Mouse (Mus musculus) gonadal fat pad, adult 2 months (tissue): Measurements from ENCODE around the gene Fgfr2. TPM values are rescaled to one million over a fixed set of nuclear protein-coding genes. Genes with fewer than 3 reads are reported as not detected.

Experiments used
- DNase-seq: peaks from one replicate; pipeline ENCODE4 v3.0.0-alpha.2; 2012; ENCODE audit warnings: low read depth
- polyA plus RNA-seq: library from polyadenylated mRNA; depleted of rRNA; stranded (reverse); fragments of >200 nt; gene quantifications from 2 replicates; pipeline ENCODE4 v1.2.3, GENCODE M21; 2012

Gene Fgfr2
- polyA plus RNA-seq, 1 experiment, result 33.3 TPM

DNA sequence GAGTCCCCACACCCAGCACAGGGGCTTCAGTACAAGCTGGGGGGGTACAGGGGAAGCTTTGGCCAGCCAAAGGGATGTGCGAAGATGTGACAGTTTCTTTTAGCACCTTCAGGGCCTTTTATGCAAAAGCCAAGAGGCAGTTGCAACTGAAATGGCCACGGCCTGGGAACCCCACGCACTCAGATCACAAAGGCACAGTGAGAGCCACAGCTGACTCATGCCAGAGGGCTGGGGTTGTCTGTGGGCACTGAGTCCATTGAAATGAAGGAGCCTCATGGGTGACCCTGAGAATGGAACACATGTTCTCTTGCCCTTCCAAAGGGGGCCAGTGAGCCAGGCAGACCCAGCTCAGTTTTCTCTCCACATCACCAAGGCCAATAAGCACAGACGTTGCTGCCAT is 114.5 kb downstream of the Fgfr2 start:
- DNase-seq, result no peak

DNA sequence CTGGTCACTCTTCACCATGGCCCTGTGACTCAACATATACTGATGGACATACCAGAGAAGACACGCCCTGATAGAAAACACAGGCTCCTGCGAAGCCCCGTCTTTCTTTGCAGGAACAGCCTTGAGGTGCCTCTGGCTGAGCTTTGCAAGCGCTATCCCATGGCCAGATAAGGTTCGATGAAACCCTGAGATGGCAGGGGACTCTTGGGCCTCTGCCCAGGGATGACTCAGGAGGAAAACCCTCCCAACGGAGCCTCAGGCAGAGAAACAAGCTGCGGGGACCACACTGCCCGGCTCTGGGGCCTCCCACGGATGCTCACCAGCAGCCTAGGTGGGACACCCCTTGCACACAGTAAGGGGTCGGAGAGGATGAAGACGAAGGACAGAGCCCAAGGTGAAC is 115.8 kb downstream of the Fgfr2 start:
- no peak for DNase-seq

DNA sequence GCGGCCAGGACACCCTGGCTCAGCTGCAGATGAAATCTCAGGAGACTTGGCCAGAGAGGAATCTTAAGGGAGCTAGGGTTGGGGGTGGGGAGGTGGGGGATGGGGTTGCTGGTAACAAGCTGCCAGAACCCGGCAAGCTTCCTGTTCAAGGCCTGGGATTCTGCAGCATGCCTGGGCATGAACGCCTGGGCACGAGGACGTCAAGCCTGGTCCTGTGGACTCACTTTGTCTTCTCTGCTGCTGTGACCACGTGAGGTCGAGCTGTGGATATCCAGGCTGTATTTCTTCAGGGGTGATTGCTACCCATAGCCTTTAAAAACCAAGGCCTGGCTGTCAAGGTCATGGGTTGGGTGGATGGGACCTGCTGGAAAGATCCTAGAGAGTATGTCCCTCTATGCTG is 117.4 kb downstream of the Fgfr2 start:
- DNase-seq, result peak; percentile 27

DNA sequence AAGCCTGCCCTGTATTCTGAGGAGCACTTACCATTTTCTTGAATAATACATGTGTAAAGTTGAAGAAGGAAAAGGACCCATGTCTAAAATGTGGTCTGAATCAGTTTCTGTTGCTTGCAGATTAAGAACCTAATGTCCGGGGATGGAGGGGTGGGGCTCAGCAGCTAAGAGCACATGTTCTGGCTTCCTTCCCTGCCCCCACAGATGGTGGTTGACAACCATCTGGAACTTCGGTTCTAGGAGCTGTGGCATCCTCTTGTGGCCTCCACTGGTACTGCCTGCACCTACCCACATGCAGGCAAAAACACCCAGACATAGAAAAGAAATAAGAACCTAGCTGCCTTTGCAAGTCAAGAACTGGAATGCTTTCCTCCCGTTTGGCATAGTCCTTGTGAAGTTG is 119.7 kb downstream of the Fgfr2 start:
- DNase-seq, result no peak

DNA sequence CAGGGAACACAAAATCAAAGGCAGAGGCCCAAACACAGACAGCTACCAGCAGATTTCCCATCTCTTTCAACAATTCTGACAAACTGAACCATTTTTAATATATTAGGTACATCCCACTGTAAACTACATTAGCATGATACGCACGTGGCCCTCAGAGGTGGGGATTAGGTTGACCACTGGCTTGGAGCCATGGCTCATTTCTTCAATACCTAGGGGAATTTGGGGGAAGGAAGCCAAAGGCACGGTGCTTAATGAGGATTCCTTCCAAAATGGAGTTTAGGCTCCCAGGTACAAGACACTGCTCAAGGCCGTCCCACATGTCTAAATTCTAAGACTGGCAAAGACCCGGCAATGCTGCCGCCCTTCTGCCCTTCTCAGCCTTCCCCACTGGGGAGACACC is 120.9 kb downstream of the Fgfr2 start:
- no peak for DNase-seq

DNA sequence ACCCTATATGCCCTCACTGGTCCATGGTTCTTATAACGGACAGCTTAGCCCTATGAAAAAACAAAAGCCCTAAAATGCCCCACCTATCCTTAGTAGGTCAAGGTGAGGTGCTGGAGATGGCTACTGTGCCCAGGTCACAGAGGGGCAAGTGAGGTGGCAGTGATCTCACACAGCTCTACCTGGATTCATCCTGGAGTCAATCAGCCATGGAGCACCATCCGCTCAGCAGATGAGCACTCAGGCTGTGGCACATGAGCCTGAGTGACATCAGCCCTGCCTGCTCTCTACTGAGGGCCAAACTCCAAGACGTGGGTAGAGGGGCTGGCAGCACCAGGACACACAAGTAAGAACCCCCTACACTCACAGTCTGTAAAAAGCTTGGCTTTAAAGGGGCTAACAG is 121.8 kb downstream of the Fgfr2 start:
- no peak for DNase-seq

DNA sequence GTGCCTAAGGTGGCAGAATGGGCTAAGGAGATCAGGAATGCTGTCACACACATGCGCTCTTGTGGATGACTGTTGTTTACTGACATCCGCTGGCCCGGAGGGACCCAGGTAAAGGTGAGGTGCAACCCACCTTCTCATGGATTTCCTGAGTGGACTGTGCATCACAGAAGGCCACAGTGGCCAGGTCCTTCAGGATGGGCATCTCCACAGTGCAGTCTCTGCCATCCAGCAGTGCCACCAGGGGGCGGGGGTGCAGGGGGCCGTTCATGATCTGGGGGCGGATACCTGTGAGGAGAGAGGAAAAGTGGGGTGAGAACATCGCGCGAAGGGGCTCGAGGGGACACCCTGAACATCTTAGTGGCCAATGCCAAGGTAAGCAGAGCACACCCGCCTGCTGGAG is 124.1 kb downstream of the Fgfr2 start:
- DNase-seq, result no peak

DNA sequence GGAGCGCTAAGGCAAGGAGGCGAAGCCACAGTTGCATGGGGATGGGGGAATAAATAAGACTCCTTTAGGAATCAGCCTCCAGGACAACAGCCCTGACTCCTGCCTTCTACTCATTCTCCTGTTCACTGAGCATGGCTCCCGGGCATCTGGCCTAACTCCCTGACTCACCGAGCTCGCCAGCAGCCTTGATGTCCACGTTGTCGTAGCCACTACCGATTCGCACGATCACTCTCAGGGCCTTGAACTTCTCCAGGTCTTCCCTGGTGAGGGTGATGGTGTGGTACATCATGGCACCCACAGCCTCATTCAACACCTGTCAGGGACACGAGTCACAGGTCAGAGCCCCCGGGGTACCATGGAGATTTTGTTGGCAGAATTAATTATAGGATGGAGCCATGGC is 124.5 kb downstream of the Fgfr2 start:
- no peak for DNase-seq

DNA sequence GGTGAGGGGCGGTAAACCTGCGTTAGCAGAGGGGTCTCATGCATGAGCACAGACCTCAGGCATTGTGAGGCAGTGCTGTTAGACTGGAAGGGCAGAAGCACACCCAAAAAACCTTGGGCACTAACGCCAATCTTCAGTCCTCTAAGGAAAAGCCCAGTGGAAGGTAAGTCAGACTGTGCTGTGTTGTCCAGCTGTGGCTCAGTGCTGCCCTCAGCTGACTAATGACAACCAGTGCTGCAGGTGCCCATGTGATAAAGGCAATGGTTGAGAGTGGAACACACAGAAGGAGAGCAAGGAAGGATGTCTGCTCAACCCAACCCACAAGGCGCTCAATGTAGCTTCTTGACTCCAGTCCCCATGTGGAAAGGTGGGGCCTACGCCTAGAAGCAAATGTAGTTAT is 126.8 kb downstream of the Fgfr2 start:
- DNase-seq, result no peak

DNA sequence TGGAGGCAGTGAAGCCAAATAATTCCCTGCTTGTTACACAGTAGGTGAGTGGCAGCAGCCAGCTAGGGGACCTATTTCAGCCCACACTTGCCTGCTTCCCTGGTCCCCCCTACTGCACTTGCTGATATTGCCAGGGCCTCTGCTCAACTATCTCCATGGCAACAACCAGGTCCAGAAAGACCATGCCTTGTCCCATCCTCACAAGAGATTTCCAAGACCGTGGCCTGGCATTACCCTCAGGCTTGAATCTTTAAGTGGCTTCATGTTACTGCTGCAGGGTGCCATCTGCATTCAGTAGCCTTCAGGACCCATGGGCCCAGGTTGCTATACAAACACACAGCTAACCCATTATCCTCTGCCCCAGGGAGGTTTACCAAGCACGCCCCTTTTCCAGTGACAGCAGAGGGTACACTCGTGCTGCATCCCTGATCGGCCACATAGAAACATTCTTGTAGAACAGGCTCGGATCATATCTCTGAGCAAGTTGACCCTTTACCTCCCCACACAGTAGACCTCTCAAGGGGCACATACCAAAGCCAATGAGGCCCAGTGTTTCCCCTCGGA is 128.4 kb downstream of the Fgfr2 start:
- no peak for DNase-seq

DNA sequence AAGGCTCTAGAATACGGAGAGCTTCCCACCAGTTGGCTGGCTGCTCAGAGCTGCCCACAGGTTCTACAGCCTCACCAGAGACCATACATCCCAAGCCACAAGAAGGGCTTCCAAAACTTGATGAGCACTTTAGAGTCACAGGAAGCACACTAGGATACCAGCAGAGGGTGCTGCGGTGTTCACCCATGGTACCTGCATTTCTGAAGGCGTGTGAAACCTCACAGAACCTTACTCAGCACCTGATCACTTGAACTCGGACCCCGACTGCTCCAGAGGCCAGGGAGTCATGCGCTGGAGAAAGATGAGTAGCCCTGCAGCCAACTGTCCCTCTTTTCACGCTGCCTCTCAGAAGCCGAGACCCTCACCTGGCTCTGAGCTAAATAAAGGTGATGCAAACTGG is 129.0 kb downstream of the Fgfr2 start:
- DNase-seq, result no peak

DNA sequence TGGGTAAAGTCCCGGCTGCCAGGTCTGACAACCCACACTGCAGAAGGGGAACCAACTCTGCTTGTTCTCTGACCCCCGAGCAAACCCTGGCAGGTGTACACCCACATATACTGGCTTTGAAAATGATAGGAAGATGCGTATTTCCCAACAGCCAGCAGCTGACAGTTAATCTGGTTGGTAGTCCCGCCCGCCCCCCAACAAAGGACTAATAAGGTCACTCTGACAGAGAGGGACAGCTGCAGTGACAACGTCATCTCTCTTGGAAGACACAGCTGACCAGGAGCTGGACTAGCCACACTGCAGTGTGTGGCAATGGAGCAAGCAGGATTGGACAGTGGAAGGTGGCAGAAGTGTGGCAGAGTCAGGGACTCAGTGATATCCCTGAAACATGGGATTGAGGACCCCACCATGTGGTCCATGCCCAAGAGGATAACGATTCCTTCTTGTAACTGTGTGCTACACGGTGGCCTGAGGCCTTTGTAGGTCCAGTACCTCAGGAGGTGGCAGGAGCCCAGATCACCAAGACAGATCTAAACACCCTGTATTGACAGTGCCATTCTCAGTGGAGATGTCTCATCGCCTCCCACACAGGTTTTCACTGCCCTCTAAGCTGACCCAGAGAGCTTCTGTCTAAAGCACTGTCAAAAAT is 130.1 kb downstream of the Fgfr2 start:
- no peak for DNase-seq

DNA sequence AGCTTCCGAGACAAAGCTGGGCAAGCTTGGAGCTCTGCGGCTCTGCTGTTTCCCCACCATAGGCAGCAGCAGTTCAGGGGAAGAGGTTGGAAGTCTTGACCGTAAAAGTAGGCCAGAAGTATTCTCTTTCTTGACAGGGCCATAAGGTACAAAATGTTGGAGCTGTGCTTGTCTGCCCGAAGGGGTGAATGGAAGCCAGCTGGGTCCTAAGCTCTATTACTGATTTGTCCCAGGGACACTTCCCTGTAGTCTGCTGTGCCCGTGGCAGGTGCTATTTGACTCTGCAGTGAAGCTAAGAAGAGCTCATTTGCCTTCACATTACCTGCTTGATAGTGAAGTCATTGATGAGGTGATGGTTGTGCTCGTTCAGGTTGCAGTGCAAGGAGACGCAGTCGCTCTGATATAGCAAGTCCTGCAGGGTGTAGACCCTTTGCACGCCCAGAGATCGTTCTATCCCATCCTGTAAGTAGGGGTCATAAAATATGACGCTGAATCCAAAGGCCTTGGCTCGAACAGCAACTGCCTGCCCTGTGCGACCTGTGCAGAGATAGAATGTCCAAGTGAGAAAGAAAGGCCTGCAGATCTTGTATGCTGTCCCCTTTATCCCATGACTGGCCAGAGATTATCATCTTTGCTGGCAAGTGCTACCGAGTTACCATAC is 131.8 kb downstream of the Fgfr2 start:
- DNase-seq, result no peak

DNA sequence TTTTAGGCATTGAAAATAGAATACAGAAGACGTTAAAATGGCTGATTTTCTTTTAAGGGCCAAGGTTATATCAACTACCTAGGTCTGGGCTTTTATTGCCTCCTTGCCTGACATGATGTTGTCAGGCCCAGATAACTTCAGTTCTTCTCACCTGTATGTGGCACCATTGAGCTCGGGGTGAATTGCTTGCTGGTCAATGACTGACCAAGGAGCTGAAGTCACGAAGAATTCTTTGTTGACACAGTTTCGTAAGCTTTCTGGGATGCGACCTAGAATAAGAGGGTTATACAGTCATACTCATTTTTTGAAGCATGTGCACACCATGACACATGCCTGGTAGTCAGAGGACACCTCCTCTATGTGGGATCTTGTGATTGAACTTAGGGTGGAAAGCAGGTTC is 133.3 kb downstream of the Fgfr2 start:
- no peak for DNase-seq

DNA sequence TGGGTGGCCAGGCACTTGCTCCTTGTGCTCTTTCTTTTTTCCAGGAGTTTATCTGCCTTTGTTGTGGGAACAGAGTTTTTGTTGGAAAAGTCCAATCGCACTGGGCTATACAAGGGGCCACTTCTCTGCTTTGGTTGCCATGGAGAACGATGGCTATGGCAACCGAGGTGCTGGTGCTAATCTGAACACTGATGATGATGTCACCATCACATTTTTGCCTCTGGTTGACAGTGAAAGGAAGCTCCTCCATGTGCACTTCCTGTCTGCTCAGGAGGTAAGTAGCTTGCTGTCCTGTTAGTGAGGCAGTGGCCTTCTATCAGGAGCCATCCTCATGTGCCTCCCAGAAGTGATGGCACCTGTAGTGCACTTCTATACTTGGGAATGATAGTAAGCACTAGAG is 140.5 kb downstream of the Fgfr2 start:
- DNase-seq, result no peak

DNA sequence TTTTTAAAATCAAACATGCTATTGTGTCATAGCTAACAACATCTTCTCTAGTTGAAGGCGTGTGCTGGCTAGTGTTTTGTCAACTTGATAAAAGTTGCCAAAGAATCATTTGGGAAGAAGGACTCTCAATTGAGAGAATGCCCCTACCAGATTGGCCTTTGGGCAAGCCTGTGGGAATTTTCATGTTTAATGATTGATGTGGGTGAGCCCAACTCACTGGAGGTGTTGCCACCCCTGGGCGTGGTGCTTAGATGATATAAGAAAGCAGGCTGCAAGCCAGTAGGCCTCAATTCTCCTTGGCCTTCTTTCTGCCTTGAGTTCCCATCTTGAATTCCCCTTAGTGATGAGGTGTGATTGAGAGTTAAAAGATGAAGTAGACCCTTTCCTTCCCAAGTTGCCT is 145.2 kb downstream of the Fgfr2 start:
- no peak for DNase-seq

DNA sequence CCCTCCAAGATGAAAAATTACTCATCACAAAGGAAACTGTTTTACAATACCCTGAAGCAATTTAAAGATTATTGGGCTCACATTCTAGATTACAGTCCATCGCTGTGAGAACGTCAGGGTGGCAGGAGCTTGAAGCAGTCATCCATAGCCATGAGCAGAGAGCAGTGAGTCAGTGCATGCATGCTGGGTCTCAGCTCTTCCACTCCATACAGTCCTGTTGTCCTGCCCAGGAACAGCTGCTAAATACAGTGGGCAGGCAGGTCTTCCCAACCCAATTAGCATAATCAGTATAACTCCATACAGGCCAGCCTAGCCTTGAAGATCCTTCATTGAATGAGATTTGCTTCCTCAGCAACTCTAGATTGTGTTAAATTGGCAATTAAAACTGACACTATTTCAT is 147.1 kb downstream of the Fgfr2 start:
- no peak for DNase-seq

DNA sequence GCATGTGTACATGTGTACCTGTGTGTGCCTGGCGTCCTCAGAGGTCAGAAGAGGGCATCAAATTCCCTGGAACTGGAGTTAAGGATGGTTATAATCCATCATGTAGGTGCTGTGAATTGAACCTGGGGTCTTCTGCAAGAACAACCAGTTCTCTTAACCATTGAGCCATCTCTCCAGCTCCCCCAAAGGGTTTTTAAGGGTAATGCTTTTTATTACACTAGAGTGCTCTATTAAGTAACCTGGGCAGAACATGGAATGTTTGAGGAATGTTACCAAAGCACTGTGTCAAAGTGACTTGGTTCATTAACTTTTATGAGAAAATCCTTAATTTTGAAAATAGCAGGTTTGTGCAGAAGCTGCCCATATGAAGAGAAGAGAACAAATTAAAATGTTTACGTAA is 151.1 kb downstream of the Fgfr2 start:
- no peak for DNase-seq

DNA sequence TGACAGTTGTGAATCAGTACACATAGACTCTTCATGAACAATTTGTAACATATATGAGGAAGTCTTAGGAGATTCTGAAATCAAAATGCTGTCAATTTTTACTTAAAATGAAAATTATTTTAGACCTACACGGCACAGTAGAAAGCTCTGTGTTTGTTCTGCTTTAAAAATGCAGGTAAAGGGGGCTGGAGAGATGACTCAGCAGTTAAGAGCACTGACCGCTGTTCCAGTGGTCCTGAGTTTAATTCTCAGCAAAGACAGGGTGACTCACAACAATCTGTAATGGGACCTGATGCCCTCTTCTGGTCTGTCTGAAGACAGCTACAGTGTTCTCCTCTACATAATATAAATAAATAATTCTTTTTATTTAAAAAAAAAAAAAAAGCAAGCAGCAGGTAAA is 157.4 kb downstream of the Fgfr2 start:
- DNase-seq, result no peak

DNA sequence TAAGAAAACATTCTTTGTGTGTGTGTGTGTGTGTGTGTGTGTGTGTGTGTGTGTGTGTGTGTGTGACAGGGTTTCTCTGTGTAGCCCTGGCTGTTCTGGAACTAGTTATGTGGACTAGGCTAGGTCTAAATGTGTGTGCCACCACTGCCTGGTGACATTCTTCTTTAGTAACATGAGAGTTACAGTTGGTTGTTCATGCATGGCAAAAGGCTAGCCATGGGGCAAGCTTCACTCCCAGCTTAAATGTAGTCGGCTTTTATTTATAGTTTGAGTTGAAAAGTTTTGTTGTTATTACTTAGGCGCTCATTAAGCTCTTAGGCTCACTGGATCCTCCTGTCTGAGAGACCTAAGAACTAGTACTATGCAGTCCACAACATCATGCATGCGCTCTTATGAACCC is 158.8 kb downstream of the Fgfr2 start:
- DNase-seq, result no peak

DNA sequence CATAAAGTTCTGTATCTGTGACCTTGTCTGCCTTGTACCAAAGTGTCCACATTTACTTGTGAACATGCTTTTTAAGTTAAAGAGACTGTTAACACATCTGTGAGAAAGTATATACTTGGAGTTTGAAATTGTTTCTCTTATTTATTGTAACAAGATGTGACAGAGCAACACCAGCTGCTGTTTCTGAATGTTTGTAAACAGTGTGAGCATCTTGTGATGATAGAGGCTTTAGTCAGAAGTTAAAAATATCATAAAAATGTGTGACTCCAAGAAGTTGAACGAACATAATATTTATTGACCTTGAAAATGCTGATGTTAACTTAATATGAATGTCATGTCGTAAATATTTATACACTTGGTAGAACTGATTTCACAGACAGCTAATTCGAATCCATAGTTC is 172.5 kb downstream of the Fgfr2 start:
- DNase-seq, result no peak

DNA sequence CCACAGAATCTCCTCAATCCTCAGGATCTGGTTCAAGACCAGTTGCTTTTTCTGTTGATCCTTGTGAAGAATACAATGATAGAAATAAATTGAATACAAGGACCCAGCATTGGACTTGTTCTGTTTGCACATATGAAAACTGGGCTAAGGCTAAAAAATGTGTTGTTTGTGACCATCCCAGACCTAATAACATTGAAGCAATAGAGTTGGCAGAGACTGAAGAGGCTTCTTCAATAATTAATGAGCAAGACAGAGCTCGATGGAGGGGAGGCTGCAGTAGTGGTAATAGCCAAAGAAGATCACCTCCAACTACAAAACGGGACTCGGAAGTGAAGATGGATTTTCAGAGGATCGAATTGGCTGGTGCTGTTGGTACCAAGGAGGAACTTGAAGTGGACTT is 173.2 kb downstream of the Fgfr2 start:
- no peak for DNase-seq

DNA sequence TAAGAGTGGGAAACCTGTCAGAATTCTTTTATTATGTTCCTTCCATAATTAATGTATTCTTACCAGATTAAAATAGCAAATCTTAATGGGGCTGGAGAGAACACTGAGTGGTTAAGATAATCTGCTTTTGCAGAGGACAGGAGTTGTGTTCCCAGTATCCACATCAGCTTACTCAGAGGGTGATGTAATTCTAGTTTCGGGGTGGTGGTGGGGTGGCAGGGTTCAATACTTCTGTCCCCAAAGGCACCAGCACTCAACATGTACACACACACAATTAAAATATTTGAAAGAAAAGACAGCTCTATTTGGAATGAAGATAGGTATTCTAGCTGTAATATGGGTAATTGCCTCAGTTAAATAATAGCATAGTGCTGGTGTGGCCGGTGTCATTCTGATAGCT is 182.6 kb downstream of the Fgfr2 start:
- no peak for DNase-seq

DNA sequence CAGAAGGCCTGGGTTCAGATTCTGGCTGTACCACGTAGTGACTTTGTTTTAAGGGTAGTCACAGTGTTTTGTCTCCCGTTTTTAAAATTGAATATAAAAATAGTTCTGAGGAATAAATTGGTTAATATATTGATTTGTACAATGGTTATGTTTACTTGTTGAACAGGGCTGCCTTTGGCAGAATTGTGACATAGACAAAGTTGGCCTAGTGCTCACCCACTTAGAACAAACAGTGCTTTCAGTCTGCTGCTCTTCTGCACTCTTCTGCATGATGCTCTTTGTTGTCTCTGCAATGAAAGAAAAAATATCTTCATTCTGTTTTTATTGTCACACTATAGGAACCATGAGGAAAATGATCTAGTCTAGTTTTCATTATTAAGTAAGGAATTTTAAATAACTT is 184.0 kb downstream of the Fgfr2 start:
- no peak for DNase-seq
